Mouse (Mus musculus): ENCODE measurements around the gene Pfdn6. TPM values are rescaled to one million over a fixed set of nuclear protein-coding genes. Genes with fewer than 3 reads are reported as not detected.

The Pfdn6 gene
- polyA plus RNA-seq, 1 experiment = 135 TPM

DNA sequence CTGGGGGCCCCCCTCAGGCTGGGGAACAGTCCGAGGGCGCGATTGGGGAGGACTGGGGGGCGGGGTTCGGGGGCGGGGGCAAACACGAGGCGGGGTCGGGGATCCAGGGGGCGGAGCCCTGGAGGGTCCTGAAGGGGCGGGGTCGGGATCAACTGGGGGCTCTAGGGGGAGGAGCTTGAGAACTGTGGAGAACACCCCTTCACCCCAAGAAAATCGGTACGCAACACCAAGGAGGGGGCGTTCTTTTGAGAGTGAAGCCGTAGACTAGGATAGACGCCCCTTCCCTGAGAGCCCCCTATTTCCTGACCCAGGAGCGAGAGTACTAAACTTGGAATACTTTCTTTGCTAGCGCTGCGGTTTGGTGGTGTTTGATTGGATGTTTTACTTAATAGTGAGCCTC, 23.8 kb downstream of the Pfdn6 start:
- Histone ChIP-seq H3K4me3 (replicated peaks; ENCODE audit: insufficient read depth, low read depth, low read length) (peak overlapping the region; percentile 68), H3K4me1 (ENCODE audit: control insufficient read depth, insufficient read depth, low read length) (peaks cover 11% of the 10 kb centered on the region), H3K27ac (ENCODE audit: insufficient read depth, low read length) (no peak overlapping the region), H3K27me3 (ENCODE audit: control insufficient read depth, insufficient read depth, low read length) (no peaks in the 10 kb centered on the region)
- 1% methylated on average over 15 of the region's 20 CpGs for WGBS
- peak in 1 of 2 experiments; percentile 57 for DNase-seq
- no peak for TF ChIP-seq CTCF (IDR thresholded peaks at IDR 0.05; ENCODE audit: borderline replicate concordance, insufficient read depth, low read depth, low read length)
- no peak for TF ChIP-seq POLR2A (IDR thresholded peaks at IDR 0.05; ENCODE audit: borderline replicate concordance, insufficient read depth, low read length)

GRCm38 (mm10) chr17:33915671-33916250, 24.4 kb downstream of the Pfdn6 start, which contains the start of the genes Tapbp and Zbtb22:
Gene Tapbp (plus strand): TSS chr17:33915899.
Gene Zbtb22 (plus strand): TSS chr17:33915904.
- H3K4me3 ChIP-seq (replicated peaks; ENCODE audit: insufficient read depth, low read depth, low read length) = peak within 1 kb of the TSS; percentile 68
- no peaks in the 10 kb centered on the region for H3K27me3 ChIP-seq (ENCODE audit: control insufficient read depth, insufficient read depth, low read length)
- DNase-seq = peak; percentile 98 to 99
- no peak for TF ChIP-seq CTCF (IDR thresholded peaks at IDR 0.05; ENCODE audit: borderline replicate concordance, insufficient read depth, low read depth, low read length)
- no peak for TF ChIP-seq POLR2A (IDR thresholded peaks at IDR 0.05; ENCODE audit: borderline replicate concordance, insufficient read depth, low read length)
- WGBS = under 1% methylated on average over 34 of the region's 34 CpGs
- peaks cover 11% of the 10 kb centered on the region for H3K4me1 ChIP-seq (ENCODE audit: control insufficient read depth, insufficient read depth, low read length)
- no peak within 1 kb of the TSS for H3K27ac ChIP-seq (ENCODE audit: insufficient read depth, low read length)

DNA sequence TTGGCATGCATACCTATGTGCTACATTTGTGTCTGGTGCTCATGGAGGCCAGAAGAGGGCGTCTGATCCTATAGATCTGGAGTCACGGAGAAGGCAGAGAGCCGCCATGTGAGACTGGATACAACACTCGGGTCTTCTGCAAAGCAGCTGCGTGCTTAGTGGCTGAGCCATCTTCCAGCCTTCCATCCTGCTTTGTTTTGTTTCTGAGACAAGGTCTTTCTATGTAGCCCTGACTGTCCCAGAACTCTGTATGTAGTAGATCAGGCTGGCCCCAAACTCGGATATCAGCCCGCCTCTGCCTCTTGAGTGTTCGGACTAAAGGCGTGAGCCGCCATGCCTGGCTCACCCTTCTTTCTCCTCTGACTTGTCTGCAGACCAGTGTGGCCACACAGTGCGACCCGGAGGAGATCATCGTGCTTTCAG, 25.2 kb downstream of the Pfdn6 start:
- TF ChIP-seq CTCF (IDR thresholded peaks at IDR 0.05; ENCODE audit: borderline replicate concordance, insufficient read depth, low read depth, low read length) (no peak), POLR2A (IDR thresholded peaks at IDR 0.05; ENCODE audit: borderline replicate concordance, insufficient read depth, low read length) (no peak)
- H3K4me3 ChIP-seq (replicated peaks; ENCODE audit: insufficient read depth, low read depth, low read length) = no peak overlapping the region
- WGBS = 57% methylated on average over 13 of the region's 13 CpGs
- no peaks in the 10 kb centered on the region for H3K27me3 ChIP-seq (ENCODE audit: control insufficient read depth, insufficient read depth, low read length)
- H3K27ac ChIP-seq (ENCODE audit: insufficient read depth, low read length) = no peak overlapping the region
- DNase-seq = peak in 1 of 2 experiments; percentile 28
- H3K4me1 ChIP-seq (ENCODE audit: control insufficient read depth, insufficient read depth, low read length) = peaks cover 11% of the 10 kb centered on the region

GRCm38 (mm10) chr17:33913905-33914304, 26.2 kb downstream of the Pfdn6 start:
- Histone ChIP-seq H3K27ac (ENCODE audit: insufficient read depth, low read length) (no peak overlapping the region), H3K4me1 (ENCODE audit: control insufficient read depth, insufficient read depth, low read length) (peaks cover 9% of the 10 kb centered on the region), H3K4me3 (replicated peaks; ENCODE audit: insufficient read depth, low read depth, low read length) (no peak overlapping the region), H3K27me3 (ENCODE audit: control insufficient read depth, insufficient read depth, low read length) (no peaks in the 10 kb centered on the region)
- no peak for TF ChIP-seq CTCF (IDR thresholded peaks at IDR 0.05; ENCODE audit: borderline replicate concordance, insufficient read depth, low read depth, low read length)
- TF ChIP-seq POLR2A (IDR thresholded peaks at IDR 0.05; ENCODE audit: borderline replicate concordance, insufficient read depth, low read length) = no peak
- WGBS = 88% methylated on average over 8 of the region's 8 CpGs
- DNase-seq = peak in 1 of 2 experiments; percentile 17

DNA sequence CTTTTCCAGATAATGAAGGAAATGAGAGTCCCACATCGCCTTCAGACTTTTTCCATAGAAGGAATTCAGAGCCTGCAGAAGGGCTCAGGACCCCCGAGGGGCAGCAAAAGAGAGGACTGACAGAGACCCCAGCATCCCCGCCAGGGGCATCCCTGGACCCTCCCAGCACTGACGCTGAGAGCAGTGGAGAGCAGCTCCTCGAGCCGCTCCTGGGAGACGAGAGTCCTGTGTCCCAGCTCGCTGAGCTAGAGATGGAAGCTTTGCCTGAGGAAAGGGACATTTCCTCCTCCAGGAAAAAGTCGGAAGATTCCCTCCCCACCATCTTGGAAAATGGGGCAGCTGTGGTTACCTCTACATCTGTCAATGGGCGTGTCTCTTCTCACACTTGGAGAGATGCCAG, 26.9 kb downstream of the Pfdn6 start:
- H3K4me1 ChIP-seq (ENCODE audit: control insufficient read depth, insufficient read depth, low read length) = peaks cover 7% of the 10 kb centered on the region
- H3K27ac ChIP-seq (ENCODE audit: insufficient read depth, low read length) = no peak overlapping the region
- DNase-seq = peak in 1 of 2 experiments; percentile 11
- TF ChIP-seq CTCF (IDR thresholded peaks at IDR 0.05; ENCODE audit: borderline replicate concordance, insufficient read depth, low read depth, low read length) = no peak
- no peak for TF ChIP-seq POLR2A (IDR thresholded peaks at IDR 0.05; ENCODE audit: borderline replicate concordance, insufficient read depth, low read length)
- 75% methylated on average over 10 of the region's 10 CpGs for WGBS
- H3K27me3 ChIP-seq (ENCODE audit: control insufficient read depth, insufficient read depth, low read length) = no peaks in the 10 kb centered on the region
- H3K4me3 ChIP-seq (replicated peaks; ENCODE audit: insufficient read depth, low read depth, low read length) = no peak overlapping the region

DNA sequence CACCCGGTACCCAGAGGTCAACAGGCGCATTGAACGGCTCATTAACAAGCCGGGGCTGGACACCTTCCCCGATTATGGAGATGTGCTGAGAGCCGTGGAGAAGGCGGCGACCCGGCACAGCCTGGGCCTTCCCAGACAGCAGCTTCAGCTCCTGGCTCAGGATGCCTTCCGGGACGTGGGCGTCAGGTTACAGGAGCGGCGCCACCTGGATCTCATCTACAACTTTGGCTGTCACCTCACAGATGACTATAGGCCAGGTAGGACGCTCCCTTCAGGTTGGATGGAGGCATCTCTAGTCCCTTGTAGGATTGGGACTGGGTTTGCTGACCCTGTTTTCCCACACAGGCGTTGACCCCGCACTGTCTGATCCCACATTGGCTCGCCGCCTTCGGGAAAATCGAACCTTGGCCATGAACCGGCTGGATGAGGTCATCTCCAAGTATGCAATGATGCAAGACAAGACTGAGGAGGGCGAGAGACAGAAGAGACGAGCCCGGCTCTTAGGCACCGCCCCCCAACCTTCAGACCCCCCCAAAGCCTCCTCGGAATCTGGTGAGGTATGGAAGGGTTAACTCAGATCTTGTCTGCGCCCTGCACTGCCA, 28.2 kb downstream of the Pfdn6 start:
- no peak for TF ChIP-seq POLR2A (IDR thresholded peaks at IDR 0.05; ENCODE audit: borderline replicate concordance, insufficient read depth, low read length)
- DNase-seq = peak in 1 of 2 experiments; percentile 28
- H3K4me1 ChIP-seq (ENCODE audit: control insufficient read depth, insufficient read depth, low read length) = peaks cover 2% of the 10 kb centered on the region
- no peak overlapping the region for H3K27ac ChIP-seq (ENCODE audit: insufficient read depth, low read length)
- 84% methylated on average over 28 of the region's 28 CpGs for WGBS
- no peak overlapping the region for H3K4me3 ChIP-seq (replicated peaks; ENCODE audit: insufficient read depth, low read depth, low read length)
- H3K27me3 ChIP-seq (ENCODE audit: control insufficient read depth, insufficient read depth, low read length) = no peaks in the 10 kb centered on the region

- 86% methylated on average over 31 of the region's 31 CpGs for WGBS
- H3K27me3 ChIP-seq (ENCODE audit: control insufficient read depth, insufficient read depth, low read length) = no peaks in the 10 kb centered on the region
- TF ChIP-seq CTCF (IDR thresholded peaks at IDR 0.05; ENCODE audit: borderline replicate concordance, insufficient read depth, low read depth, low read length) (no peak), POLR2A (IDR thresholded peaks at IDR 0.05; ENCODE audit: borderline replicate concordance, insufficient read depth, low read length) (no peak)
- DNase-seq = peak in 1 of 2 experiments; percentile 22
- H3K4me1 ChIP-seq (ENCODE audit: control insufficient read depth, insufficient read depth, low read length) = no peaks in the 10 kb centered on the region; the same call in 1 of the 2 replicates
- no peak overlapping the region for H3K4me3 ChIP-seq (replicated peaks; ENCODE audit: insufficient read depth, low read depth, low read length)
- H3K27ac ChIP-seq (ENCODE audit: insufficient read depth, low read length) = no peak overlapping the region
These were observed 28.9 kb downstream of the Pfdn6 start for GRCm38 (mm10) chr17:33911052-33911812.
